Mouse (Mus musculus): ENCODE measurements around the gene Odf2. TPM values are rescaled to one million over a fixed set of nuclear protein-coding genes. Genes with fewer than 3 reads are reported as not detected.

Odf2 gene
- total and polyA plus RNA-seq, 3 experiments = 49.3 to 82.8 TPM; not detected in 1

DNA sequence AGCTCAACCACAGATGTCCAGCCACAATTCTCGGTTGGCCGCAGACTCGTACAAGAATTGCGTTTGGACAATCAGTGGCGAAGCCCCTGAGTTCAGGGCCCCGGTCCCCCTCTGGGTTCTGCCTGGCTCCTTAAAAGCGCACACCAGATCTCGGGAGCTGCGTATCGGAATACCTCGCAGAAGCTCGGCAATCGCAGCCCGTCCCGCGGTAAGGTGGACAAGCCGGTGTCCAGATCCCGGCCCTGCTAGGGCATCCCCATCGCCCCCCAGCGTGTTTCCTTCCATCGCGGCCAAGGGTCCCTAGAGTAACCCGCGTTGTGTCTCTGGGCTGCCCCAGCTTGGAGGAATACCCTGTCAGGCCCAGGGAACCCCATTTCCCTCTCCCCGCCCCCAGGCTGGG is 43.4 kb upstream of the Odf2 start:
- Histone ChIP-seq H3K9ac (ENCODE audit: control insufficient read depth, low read depth, low read length, poor library complexity, severe bottlenecking) (no peak overlapping the region), H3K27ac (ENCODE audit: control insufficient read depth, low read depth, low read length) (no peak overlapping the region), H3K4me1 (ENCODE audit: control insufficient read depth in 1 of 2, insufficient read depth in 2 of 2, low read length in 2 of 2) (no peaks in the 10 kb centered on the region; a peak in 1 of 4 replicates), H3K79me2 (ENCODE audit: control insufficient read depth, insufficient read depth, low read length, poor library complexity) (no peaks in the 10 kb centered on the region), H3K4me3 (ENCODE audit: control insufficient read depth in 1 of 2, insufficient read depth in 1 of 2, low read depth in 2 of 2, low read length in 2 of 2) (no peak overlapping the region), H3K36me3 (ENCODE audit: control insufficient read depth in 1 of 2, insufficient read depth in 2 of 2, low read length in 2 of 2) (no peaks in the 10 kb centered on the region; a peak in 3 of 4 replicates), H3K9me3 (replicated peaks; ENCODE audit: insufficient read depth, low read length) (no peaks in the 10 kb centered on the region), H3K27me3 (ENCODE audit: control insufficient read depth in 1 of 2, insufficient read depth in 2 of 2, low read length in 2 of 2) (no peaks in the 10 kb centered on the region)
- no peak for DNase-seq (ENCODE audit: low read depth, low spot score)
- TF ChIP-seq POLR2AphosphoS2 (IDR thresholded peaks at IDR 0.05; ENCODE audit: low read length) (no peak), SIN3A (IDR thresholded peaks at IDR 0.05; ENCODE audit: low read length) (no peak), TBP (IDR thresholded peaks at IDR 0.05; ENCODE audit: low read depth, low read length) (no peak), SMC3 (IDR thresholded peaks at IDR 0.05; ENCODE audit: low read depth, low read length) (no peak), NELFE (IDR thresholded peaks at IDR 0.05; ENCODE audit: low read depth, low read length) (no peak), ZC3H11A (IDR thresholded peaks at IDR 0.05; ENCODE audit: low read depth, low read length) (no peak), ZMIZ1 (IDR thresholded peaks at IDR 0.05; ENCODE audit: low read depth, low read length) (no peak)

DNA sequence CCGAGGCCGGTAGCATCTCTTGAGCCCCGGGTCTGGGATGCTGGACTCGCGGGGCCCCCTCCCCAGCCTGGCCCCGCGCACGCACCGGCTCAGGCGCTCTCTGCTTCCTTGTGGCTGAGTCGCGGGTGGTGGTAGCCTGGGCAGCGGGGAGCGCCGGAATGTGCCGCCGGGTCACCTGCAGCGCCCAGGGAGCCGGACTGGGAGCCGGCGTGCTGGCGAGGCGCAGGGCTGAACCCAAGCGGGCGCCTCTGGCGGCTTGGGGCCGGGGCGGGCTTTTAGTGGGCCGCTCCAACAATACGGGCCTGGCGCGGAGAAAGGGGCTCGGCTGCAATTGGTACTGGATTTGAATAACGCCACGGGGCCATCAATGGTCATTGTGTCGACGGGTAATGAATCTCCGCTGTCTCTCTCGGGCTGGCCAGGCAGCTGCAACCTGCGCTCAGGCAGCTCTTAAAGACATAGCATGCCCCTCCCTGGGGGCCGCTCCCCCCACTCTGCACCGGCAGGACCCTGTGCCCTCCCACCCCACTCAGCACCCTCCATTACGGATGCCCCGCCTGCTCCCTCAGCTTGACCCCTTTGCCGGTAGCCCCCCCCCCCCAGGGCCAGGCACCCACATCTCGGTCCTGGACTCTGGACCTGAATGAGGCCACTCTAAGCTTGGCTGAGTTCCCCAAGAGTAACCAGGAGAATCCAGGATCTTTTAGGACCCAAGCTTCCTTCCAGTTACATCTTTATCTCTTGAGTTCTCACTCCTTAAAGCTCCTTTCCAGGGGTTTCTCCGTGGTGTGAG is 42.8 kb upstream of the Odf2 start:
- no peak for TF ChIP-seq MXI1 (IDR thresholded peaks at IDR 0.05; ENCODE audit: low read depth, low read length)
- no peak for TF ChIP-seq POLR2A (IDR thresholded peaks at IDR 0.05; ENCODE audit: control insufficient read depth in 1 of 2, insufficient read depth in 1 of 2, low read depth in 1 of 2, low read length in 2 of 2, poor library complexity in 1 of 2)
- no peak for TF ChIP-seq ZKSCAN1 (IDR thresholded peaks at IDR 0.05; ENCODE audit: low read depth, low read length)
- no peak for TF ChIP-seq POLR2AphosphoS5 (IDR thresholded peaks at IDR 0.05; ENCODE audit: borderline replicate concordance, low read depth, low read length)
- no peak for TF ChIP-seq ZMIZ1 (IDR thresholded peaks at IDR 0.05; ENCODE audit: low read depth, low read length)
- no peak for TF ChIP-seq TBP (IDR thresholded peaks at IDR 0.05; ENCODE audit: low read depth, low read length)
- no peak for TF ChIP-seq MYC (IDR thresholded peaks at IDR 0.05; ENCODE audit: low read depth, low read length)
- no peak for TF ChIP-seq SIN3A (IDR thresholded peaks at IDR 0.05; ENCODE audit: low read length)
- TF ChIP-seq CTCF (IDR thresholded peaks at IDR 0.05 in 2 of 3, conservative IDR thresholded peaks at IDR 0.05 in 1 of 3; ENCODE audit: control insufficient read depth in 1 of 3, insufficient read depth in 1 of 3, low read depth in 2 of 3, low read length in 3 of 3, poor library complexity in 1 of 3, severe bottlenecking in 1 of 3) = no peak
- no peak for TF ChIP-seq CHD2 (IDR thresholded peaks at IDR 0.05; ENCODE audit: low read length)
- no peak for TF ChIP-seq GATA1 (IDR thresholded peaks at IDR 0.05; ENCODE audit: low read depth, low read length)
- Histone ChIP-seq H3K9me3 (replicated peaks; ENCODE audit: insufficient read depth, low read length) (no peaks in the 10 kb centered on the region), H3K4me3 (ENCODE audit: control insufficient read depth in 1 of 2, insufficient read depth in 1 of 2, low read depth in 2 of 2, low read length in 2 of 2) (no peak overlapping the region), H3K79me2 (ENCODE audit: control insufficient read depth, insufficient read depth, low read length, poor library complexity) (no peaks in the 10 kb centered on the region), H3K9ac (ENCODE audit: control insufficient read depth, low read depth, low read length, poor library complexity, severe bottlenecking) (no peak overlapping the region), H3K27ac (ENCODE audit: control insufficient read depth, low read depth, low read length) (no peak overlapping the region), H3K27me3 (ENCODE audit: control insufficient read depth in 1 of 2, insufficient read depth in 2 of 2, low read length in 2 of 2) (no peaks in the 10 kb centered on the region), H3K4me1 (ENCODE audit: control insufficient read depth in 1 of 2, insufficient read depth in 2 of 2, low read length in 2 of 2) (no peaks in the 10 kb centered on the region; a peak in 1 of 4 replicates), H3K36me3 (ENCODE audit: control insufficient read depth in 1 of 2, insufficient read depth in 2 of 2, low read length in 2 of 2) (no peaks in the 10 kb centered on the region; a peak in 3 of 4 replicates)
- no peak for DNase-seq (ENCODE audit: low read depth, low spot score)
